Mouse (Mus musculus) left cerebral cortex, adult 11 months (tissue): ENCODE results near the gene Gm16253.

ENCODE experiments used
- DNase-seq: peaks from one replicate; pipeline ENCODE4 v3.0.0; 2022; ENCODE audit warnings: low spot score

Gm16253 gene

DNA sequence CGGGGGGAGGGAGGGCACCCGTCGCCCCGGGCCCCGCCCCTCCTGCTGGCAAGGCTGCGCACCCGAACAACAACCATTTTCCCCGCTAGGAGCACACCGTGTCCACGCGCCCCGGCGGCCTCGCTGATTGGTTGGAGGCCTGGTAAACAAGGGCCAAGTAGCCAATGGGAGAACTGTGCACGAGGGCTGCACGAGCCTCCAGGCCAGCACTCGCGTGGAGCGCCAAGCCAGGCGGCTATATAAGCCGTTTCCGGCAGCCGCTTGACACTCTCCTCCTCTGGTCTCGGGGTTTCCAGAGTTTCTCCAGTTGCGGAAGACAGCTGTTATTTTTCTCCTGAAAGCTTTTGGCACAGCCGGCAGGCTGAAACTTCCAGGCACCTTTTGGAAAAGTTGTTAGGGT lies 19.1 kb upstream of the Gm16253 start, which contains the start of gene Txnip:
Gene Txnip, plus strand, starts transcription at position 264 of the 400 bp plus-strand sequence.
- peak; percentile 93 for DNase-seq

DNA sequence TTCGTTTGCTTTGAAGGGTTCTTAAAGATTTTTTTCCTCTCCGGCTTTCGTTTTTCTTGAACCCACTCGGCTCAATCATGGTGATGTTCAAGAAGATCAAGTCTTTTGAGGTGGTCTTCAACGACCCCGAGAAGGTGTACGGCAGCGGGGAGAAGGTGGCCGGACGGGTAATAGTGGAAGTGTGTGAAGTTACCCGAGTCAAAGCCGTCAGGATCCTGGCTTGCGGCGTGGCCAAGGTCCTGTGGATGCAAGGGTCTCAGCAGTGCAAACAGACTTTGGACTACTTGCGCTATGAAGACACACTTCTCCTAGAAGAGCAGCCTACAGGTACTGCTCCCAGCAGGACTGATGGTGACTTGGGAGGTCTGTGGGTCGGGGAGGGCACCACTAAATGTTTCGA lies 18.6 kb upstream of the Gm16253 start:
- no peak for DNase-seq

DNA sequence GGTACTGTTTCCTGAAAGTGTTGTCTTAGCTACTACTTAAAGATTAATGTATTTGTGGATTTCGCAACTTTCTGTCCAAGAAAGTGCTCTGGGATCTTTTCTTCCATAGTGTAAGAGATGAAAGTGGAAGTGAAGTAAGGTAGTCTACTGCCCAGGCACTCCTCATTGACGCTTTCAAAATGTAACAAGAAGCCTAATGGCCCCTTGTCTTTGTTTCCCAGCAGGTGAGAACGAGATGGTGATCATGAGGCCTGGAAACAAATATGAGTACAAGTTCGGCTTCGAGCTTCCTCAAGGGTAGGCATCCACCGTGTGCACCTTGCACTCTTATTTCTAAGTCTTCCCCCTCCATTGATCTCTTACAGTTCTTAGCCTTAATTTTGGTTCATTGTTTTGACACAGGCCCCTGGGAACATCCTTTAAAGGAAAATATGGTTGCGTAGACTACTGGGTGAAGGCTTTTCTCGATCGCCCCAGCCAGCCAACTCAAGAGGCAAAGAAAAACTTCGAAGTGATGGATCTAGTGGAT lies 18.1 kb upstream of the Gm16253 start:
- DNase-seq = no peak

DNA sequence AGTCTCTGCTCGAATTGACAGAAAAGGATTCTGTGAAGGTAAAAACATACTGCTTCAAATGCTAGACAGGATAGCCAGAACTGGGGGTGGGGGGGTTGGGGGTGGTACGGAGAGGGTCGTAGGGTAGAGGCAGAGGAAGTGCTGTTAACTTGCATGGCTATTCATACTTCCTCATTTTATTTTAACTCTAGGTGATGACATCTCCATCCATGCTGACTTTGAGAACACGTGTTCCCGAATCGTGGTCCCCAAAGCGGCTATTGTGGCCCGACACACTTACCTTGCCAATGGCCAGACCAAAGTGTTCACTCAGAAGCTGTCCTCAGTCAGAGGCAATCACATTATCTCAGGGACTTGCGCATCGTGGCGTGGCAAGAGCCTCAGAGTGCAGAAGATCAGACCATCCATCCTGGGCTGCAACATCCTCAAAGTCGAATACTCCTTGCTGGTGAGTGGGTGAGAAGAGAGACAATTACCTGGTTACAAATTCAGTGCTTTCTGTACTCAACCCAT lies 17.3 kb upstream of the Gm16253 start:
- DNase-seq = no peak

DNA sequence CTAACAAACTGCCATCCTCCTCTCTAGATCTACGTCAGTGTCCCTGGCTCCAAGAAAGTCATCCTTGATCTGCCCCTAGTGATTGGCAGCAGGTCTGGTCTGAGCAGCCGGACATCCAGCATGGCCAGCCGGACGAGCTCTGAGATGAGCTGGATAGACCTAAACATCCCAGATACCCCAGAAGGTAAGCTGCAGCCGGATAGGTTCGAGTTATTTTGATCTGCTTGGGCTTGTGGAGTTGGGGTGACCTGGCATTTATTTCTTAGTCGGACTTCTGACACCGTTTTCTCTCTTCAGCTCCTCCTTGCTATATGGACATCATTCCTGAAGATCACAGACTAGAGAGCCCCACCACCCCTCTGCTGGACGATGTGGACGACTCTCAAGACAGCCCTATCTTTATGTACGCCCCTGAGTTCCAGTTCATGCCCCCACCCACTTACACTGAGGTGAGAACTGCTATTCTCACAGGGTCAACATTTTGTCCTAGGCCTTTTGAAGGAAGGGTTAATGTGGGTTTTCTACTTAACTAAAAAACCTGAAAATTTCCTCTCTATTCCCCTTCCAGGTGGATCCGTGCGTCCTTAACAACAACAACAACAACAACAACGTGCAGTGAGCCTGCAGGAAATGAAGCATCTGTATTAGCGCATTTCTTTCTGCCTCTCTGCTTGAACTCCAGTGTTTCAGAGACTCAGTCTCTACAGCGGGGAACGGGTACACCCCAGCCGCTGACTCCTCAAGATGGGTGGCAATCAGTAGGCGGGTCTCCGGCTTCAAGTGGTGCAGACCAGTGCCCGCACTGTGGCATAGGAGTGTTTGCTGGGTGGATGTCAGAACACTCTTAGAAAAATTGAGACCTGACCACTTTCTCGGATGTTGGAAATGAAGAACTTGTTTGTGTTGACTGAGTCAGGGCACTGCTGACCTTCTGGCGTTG lies 16.6 kb upstream of the Gm16253 start:
- no peak for DNase-seq

DNA sequence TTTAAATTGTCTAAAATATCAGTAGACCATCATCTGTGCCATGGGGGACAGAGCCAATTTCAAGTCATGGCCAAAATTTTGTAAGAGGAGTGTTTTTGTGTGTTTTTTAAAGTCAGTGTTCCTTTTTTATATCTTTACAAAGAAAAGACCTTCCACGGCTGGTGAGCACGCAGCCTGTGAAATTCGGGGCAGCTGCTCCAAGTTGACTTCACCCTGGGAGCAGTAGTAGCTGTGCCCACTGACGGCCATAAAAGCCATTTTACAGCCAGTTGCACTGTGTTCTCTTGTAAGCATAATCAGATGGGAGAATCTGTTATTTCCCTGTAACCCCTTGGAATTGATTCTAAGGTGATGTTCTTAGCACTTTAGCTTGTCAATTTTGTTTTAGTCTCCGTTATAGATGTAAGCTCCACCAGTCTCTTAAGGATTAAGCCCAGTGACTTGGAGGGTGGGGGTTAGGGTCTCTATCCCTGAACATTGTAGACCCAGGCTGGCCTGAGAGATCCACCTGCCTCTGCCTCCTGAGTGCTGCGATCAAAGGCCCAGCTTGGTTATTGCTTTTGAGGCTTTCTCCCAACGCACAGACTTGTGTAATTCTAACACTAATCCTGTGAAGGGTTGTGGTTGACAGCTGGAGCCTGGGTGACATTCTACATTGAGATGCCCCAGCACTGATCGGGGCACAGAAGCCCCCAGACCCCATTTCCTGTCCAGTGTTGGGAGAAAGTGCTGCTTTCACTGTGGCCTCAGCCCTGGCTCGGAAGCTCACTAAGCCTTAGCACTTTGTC lies 15.7 kb upstream of the Gm16253 start:
- no peak for DNase-seq

DNA sequence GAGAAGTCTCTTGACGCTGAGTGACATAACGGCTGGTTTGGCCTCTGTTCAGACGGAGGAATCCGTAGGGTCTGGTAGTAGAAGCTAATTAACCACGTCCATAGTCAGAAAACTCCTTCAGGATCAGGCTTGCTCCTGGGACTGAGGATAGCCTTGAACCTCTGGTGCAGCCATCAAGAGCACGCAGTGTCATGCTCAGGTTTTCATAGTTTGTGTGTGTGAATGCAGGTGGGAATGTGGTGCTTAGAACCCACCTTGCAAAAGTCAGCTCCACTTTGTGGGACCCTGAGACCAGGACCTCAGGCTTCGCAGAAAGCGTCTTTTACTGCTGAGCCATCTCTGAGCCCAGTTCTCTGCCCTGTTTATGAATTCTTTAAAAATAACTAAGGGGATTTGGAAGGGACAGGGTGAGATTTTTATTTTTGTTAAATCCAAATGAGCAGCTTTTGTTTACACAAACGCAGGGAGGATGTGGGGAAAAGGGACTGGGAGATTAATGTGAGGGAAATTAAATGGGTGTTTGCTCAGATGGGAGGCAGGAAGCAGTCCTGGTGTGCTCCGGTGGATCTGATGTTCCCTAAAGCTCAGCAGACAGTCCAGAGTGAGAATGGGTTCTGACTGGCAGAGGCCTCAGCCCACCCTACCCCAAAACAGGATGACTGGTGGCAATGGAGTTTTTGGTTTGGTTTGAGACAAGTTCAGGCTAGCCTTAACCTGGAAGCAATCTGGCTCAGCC lies 14.7 kb upstream of the Gm16253 start:
- no peak for DNase-seq

DNA sequence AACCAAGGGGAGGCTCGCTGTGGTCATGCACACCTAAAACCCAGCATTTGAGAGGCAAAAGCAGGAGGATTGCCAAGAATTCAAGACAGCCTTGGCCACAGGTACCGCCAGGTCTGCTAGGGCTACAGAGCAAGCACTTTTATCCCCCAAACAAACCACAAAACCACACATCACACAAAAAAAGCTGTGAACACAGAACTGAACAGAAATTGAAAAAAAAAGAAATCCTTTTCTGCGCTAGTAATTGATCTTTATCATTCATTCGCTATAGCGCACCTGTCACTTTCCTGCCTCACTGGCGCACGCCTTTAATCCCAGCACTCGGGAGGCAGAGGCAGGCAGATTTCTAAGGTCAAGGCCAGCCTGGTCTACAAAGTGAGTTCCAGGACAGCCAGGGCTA lies 13.5 kb upstream of the Gm16253 start:
- DNase-seq = no peak

DNA sequence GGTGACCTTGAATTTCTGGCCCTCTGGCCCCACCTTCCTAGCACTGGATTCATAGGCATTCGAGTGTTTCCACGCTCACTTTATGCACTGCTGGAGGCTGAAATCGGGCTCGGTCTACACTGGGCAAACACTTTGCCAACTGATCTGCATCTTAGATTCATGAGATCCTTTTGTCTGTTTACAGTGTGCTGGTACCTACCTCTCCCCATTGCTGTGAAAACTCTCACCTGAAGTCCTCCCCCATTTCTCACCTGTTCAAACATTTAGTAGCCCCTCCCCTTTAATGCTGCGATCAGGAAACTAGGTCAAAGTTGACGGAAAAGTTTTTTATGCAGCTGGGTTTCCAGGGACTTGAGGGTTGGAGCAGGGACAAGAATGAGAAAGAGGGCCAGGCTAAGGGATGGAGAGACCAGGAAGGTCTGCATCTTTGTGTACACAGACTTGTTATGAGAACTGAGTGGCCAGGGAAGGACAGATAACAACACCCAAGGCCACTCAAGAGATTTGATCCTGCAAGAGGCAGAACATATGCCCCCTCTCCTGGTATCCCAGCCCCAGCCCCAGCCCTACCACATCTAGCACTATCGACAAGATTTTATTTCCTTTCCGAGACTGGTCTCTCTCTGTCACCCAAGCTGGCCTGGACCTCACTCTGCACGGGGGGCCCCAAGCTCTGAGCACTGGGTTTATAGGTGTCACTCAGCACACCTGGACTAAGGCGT lies 12.7 kb upstream of the Gm16253 start:
- DNase-seq = no peak

DNA sequence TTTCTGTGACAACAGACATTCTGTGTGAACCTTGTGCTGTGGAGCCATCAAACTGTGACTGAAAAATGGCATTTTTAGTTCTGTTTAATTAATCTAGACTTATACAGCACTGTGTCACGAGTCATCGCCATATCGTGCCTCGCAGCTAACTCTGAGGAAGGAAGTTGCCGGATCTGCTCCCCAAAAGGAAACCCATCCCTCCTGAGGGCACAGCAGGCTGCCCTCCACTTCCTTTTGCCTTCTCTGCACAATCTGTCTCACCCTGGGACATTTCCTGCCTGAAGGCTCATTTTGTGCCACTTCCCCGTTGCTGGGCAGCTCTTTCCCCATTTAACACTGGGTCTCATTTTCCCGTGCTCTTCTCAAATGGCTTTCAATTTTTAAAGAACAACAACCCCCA lies 12.2 kb upstream of the Gm16253 start:
- no peak for DNase-seq

DNA sequence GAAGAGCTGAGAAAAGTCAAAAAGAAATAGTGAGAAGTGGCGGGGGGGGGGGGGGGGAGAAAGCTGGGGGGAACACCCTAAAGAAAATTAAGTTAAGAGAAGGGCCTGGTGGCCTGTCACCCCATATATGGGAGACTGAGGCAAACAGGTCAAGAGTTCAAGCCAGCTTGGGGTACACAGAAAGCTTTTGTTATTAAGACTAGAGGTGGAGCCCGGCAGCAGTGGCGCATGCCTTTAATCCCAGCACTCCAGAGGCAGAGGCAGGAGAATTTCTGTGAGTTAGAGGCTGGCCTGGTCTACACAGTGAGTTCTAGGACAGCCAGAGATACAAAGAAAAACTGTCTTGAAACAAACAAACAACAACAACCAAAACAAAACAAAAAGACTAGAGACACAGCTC lies 11.7 kb upstream of the Gm16253 start:
- DNase-seq = no peak

DNA sequence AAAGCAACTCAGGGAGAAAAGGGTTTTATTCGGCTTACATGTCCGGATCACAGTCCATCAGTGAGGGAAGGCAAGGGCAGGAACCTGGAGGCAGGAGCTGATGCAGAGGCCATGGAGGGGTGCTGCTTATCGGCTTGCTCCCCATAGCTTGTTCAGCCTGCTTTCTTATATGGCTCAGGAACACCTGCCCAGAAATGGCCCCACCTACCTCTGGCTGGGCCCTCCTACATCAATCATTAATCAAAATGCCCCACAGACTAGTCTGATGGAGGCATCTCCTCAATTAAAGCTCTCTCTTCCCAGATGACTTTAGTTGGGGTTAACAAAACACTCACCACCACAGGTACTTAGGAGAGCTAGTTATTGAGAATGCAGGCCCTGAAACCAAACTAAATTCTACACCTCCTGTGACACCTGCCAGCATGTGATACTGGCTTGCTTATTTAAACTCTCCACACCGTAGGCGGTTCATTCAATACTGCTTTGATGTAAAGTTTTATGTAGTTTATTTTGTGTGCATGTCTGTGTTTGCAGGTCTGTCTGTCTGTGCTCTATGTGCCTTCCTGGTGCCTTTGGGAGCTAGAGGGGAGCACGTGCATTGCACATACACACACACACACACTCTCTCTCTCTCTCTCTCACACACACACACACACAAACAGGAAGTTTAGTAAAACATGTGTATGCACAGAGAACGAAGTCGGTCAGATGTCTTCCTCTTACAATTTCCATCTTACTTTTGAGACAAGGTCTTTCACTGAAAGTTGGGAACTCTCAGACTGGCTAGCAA lies 9.9 kb upstream of the Gm16253 start:
- no peak for DNase-seq

DNA sequence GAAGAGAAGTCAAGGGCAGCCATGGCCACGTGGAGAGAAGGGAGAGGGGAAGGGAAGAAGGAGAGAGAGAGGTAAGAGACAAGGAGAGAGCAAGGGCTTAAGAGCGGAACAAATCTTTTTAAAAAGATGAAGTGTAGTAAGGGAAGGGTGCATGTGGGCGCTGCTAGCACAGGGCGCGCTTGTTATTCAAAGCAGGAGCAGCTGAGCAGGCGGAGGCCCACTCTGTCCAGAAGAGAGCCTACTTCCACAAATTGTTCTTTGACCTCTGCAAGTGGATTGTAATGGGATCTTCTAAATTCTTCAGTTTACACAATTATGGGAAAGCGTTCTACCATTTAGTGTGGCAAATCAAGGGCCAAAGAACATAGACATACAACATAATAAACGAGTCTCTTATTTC lies 8.2 kb upstream of the Gm16253 start:
- no peak for DNase-seq

DNA sequence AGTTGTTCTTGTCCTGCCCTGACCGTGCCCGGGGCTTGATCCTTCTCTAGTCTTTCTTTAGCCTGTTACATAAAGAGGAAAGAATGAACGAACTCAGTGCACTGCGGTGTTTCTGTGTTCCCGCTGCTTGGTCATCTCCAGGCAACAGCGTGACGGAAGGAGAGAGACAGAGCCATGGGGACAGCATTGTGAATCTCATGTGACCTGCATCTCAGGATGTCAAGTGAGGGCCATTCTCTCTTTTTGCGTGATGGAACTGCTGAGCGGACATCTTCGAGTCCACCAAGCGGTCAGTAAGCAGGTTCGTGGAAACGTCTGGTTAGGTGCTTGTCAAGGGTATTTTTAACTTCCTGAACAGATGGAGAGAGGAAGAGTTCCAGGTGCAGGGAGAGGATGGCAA lies 7.3 kb upstream of the Gm16253 start:
- DNase-seq = no peak

DNA sequence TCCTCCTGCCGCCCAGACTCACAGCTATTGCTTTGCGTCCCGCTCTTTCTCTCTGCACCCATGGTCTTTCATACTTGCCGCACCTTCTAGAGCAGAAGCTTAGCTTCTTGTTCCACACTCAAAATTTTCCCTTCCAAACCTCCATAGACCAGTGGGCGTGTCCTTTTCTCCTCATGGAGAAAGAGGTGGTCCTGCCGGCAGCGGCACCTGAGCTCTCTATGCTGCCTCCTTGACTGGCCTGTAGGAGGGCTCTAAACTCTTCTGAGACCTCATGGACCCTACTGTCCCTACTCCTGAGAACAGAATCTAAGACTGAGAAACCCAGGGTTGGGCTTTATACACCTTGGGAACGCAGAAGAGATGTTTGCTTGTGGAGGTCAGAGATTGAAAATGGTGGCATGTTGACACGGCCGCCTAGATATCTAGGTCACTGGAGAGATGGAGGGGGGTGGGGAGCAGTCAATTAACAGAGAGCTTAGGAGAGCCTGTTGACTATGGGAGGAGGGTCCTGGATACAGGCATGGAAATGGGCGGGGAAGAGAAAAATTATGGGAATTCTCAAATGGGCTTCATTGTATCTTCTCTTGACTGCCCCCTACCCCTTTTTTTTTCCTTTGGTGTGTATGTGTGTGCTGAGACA lies 6.7 kb upstream of the Gm16253 start:
- no peak for DNase-seq

DNA sequence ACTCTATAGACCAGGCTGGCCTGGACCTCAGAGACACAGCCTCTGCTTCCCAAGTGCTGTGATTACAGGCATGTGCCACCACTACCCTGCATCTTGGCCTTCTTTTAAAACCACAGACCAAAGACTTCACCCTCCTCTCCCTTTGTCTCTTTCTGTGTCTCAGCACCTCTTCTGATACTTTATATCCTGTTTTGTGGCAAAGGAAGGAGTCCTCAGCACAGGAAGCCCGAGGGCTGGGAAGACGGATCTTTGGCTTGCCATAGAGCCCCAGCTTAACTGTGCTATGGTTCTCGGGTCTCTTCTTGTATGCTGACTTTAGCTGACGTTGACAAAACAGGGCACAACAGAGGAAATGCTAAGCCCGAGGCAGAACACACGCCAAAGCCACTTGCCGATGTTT lies 6.1 kb upstream of the Gm16253 start:
- DNase-seq = no peak

DNA sequence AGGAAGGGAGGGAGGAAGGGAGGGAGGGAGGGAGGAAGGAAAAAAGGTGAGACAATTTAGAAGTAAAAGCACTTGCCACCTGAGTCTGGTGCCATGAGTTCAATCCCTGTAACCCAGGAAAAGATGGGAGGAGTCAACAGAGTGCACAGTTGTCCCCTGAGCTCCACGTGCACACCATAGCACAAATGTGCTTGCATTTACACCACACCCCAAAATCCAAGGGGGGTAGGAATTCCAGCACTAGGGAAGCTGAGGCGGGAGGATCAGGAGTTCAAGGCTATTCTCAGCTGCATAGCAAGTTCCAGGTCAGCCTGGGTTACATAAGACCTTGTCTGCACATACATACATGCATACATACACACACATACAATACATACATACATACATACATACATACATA lies 5.4 kb upstream of the Gm16253 start:
- DNase-seq = no peak

DNA sequence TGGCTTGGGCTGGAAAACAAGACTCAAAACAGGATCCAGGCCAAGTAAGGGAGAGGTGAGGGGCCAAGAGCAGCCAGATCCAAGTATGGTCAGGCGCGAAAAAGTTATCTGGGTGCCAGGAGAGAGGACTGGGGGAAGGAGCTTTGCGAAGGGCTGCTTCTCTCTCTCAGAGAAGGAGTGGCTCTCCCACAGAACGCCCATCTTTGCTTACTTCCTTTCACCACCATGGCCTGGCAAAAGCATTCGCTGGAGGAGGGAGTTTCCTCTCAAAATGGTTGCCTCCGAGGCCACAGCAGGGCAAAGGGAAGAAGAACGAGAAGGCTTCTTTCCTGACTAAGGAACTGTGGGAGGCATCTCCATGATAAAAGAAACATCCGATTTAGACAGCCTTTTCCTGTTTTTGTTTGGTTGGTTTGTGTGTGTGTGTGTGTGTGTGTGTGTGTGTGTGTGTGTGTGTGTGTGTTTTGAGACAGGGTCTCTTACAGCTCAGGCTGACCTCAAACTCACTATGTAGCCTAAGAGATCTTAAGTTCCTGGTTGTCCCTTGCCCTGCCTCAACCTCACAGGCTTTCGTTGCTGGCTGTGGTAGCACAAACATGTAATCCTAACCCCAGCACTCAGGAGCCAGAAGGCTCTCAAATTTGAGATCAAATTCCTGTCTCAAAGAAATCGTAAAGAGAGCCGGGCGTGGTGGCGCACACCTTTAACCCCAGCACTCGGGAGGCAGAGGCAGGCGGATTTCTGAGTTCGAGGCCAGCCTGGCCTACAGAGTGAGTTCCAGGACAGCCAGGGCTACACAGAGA lies 4.7 kb upstream of the Gm16253 start:
- no peak for DNase-seq
